ENCODE assay signal across 26 mouse cellular contexts in the genomic region with DNA sequence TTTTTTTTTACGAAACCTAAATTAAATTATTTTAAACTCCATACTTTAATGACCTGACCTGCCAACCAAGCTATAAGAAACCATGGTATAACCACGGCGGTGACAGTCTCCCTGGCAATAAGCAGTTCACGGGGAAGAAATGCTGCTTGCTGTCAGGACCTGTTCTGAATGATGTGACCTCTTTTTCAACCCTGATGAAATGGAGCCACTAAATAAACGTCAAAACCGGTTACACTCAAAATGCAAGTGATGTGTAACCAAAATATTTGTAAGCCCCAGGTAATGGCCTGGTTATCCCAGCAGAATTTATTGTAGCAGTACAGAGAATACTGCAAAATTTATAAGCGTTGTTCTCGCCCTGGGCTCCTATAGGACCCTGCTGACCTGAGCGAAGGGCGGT.
A peak's percentile ranks its signal among the peaks of the same experiment; 100 is the strongest.
DNase-seq lines count a peak whose midpoint lies in the region; ATAC-seq lines count a peak whose summit lies in the region.
"Had no signal": no experiment of that assay in that cellular context is flagged by ENCODE, and none has a peak within 500 bp of the region (broad histone marks: within the 10 kb centered on the region; RNA-seq: fewer than 3 reads in every experiment).

No protein-coding gene starts in this region.

- H3K9ac ChIP-seq in embryonic facial prominence, embryonic 14.5 days (ENCODE audit: low read depth, low read length) = no peak overlapping the region
- H3K9ac ChIP-seq: embryonic facial prominence, embryonic 15.5 days; heart, embryonic 15.5 days; hindbrain, embryonic 15.5 days had no signal

- no peaks in the 10 kb centered on the region for H3K27me3 ChIP-seq in embryonic facial prominence, embryonic 14.5 days (replicated peaks; ENCODE audit: control insufficient read depth, insufficient read depth, low read length)
- H3K27me3 ChIP-seq: embryonic facial prominence, embryonic 15.5 days; heart, embryonic 15.5 days; hindbrain, embryonic 15.5 days had no signal

- no peaks in the 10 kb centered on the region for H3K36me3 ChIP-seq in embryonic facial prominence, embryonic 14.5 days (ENCODE audit: control insufficient read depth, insufficient read depth, low read length)
- H3K36me3 ChIP-seq: embryonic facial prominence, embryonic 15.5 days; forebrain, embryonic 10.5 days; G1E; heart, embryonic 15.5 days; hindbrain, embryonic 10.5 days; hindbrain, embryonic 15.5 days had no signal

- no peak overlapping the region for H3K4me2 ChIP-seq in embryonic facial prominence, embryonic 14.5 days (ENCODE audit: low read depth, low read length)
- H3K4me2 ChIP-seq: embryonic facial prominence, embryonic 15.5 days; heart, embryonic 11.5 days; heart, embryonic 15.5 days; hindbrain, embryonic 15.5 days had no signal

- peak; percentile 14 for DNase-seq in embryo, embryonic 10.5 days (ENCODE audit: low spot score)
- DNase-seq in embryo, embryonic 9.5 days (ENCODE audit: extremely low spot score) = no peak
- peak; percentile 48 for DNase-seq in Muller cell, postnatal 12 days (ENCODE audit: inconsistent ontology term)
- DNase-seq in embryonic facial prominence, embryonic 14.5 days (ENCODE audit: low spot score) = peak; percentile 67
- DNase-seq in retina, adult 2 months (ENCODE audit: low read depth, low spot score) = peak; percentile 34
- no peak for DNase-seq in layer of hippocampus, postnatal 10 days (ENCODE audit: low spot score in 2 of 2)
- no peak for DNase-seq in left cerebral cortex, adult 8-10 months (ENCODE audit: low spot score in 2 of 2)
- DNase-seq in gastrocnemius, postnatal 10 days = no peak
- DNase-seq: adrenal gland, postnatal 25 days; B cell, adult 2 months; cerebellum, adult 18-20 months; cerebellum, adult 9-11 months; cerebellum, postnatal 36 days; heart, adult 18-20 months; heart, postnatal 14 days had no signal

- WGBS in embryonic facial prominence, embryonic 14.5 days = 54% methylated on average over 10 of the region's 10 CpGs

- H3K4me1 ChIP-seq in embryonic facial prominence, embryonic 14.5 days (ENCODE audit: control insufficient read depth, insufficient read depth, low read length) = no peaks in the 10 kb centered on the region
- H3K4me1 ChIP-seq: embryonic facial prominence, embryonic 15.5 days; heart, embryonic 15.5 days; hindbrain, embryonic 10.5 days; hindbrain, embryonic 15.5 days had no signal

- H3K9me3 ChIP-seq in embryonic facial prominence, embryonic 14.5 days (ENCODE audit: control insufficient read depth, low read length) = no peaks in the 10 kb centered on the region
- H3K9me3 ChIP-seq: embryonic facial prominence, embryonic 15.5 days; forebrain, embryonic 10.5 days; heart, embryonic 15.5 days; hindbrain, embryonic 10.5 days; hindbrain, embryonic 15.5 days had no signal

- H3K4me3 ChIP-seq in embryonic facial prominence, embryonic 14.5 days (ENCODE audit: low read depth, low read length) = no peak overlapping the region
- H3K4me3 ChIP-seq: embryonic facial prominence, embryonic 15.5 days; erythroblast, embryonic 14.5 days; forebrain, embryonic 10.5 days; heart, embryonic 15.5 days; hindbrain, embryonic 10.5 days; hindbrain, embryonic 15.5 days had no signal

- ATAC-seq in embryonic facial prominence, embryonic 14.5 days (ENCODE audit: low read depth) = peak; percentile 57; the same call in 1 of the 2 replicates
- ATAC-seq: activated CD4-positive, CD25-positive, alpha-beta regulatory T cell, adult 4 months; CD4-positive, CD25-positive, alpha-beta regulatory T cell, adult 4 months; forebrain, embryonic 14.5 days had no signal

- H3K27ac ChIP-seq in embryonic facial prominence, embryonic 14.5 days (replicated peaks; ENCODE audit: low read depth, low read length) = no peak overlapping the region
- H3K27ac ChIP-seq: embryonic facial prominence, embryonic 15.5 days; forebrain, embryonic 10.5 days; heart, embryonic 15.5 days; hindbrain, embryonic 10.5 days; hindbrain, embryonic 15.5 days had no signal

Comparison
In these comparisons a context has a peak if more than half of its experiments do, and no peak if none do; other contexts are left out.
1. DNase-seq: peak in embryo, embryonic 10.5 days (single experiment), Muller cell, postnatal 12 days (single experiment), embryonic facial prominence, embryonic 14.5 days (single experiment) and retina, adult 2 months (single experiment); none in embryo, embryonic 9.5 days (single experiment), layer of hippocampus, postnatal 10 days (0 of 2), left cerebral cortex, adult 8-10 months (0 of 2) and gastrocnemius, postnatal 10 days (single experiment).